Mouse (Mus musculus) neural tube, embryonic 15.5 days (tissue): ENCODE results near the gene 1700084M14Rik. TPM values are rescaled to one million over a fixed set of nuclear protein-coding genes. Genes with fewer than 3 reads are reported as not detected.
"Not testable (repeated sequence)": the region's sequence is repeated elsewhere in the genome, so short reads cannot be mapped to it uniquely, and the experiment has no call there.

Experiments used
- ATAC-seq: fragments of 200-750 bp; cut with Nextera tagmentation; 2 replicates; pipeline ENCODE4 v1.8.0; 2017; ENCODE audit warnings: mild to moderate bottlenecking, moderate TSS enrichment, moderate library complexity; ENCODE audit not compliant: low FRiP score
- H3K27ac ChIP-seq: fragments of 300-500 bp; sonication (generic); replicated peaks from 2 replicates; pipeline ENCODE4 v1.5.1; 2015; ENCODE audit warnings: mild to moderate bottlenecking, inconsistent platforms
- H3K27me3 ChIP-seq: fragments of 300-500 bp; sonication (generic); replicated peaks from 2 replicates; pipeline ENCODE4 v1.6.1; 2015; ENCODE audit warnings: inconsistent platforms
- H3K36me3 ChIP-seq: fragments of 300-500 bp; sonication (generic); 2 replicates; pipeline ENCODE4 v1.6.1; 2015; ENCODE audit warnings: inconsistent platforms
- H3K4me1 ChIP-seq: fragments of 300-500 bp; sonication (generic); 2 replicates; pipeline ENCODE4 v1.6.1; 2015; ENCODE audit warnings: inconsistent platforms
- H3K4me2 ChIP-seq: fragments of 300-500 bp; sonication (generic); 2 replicates; pipeline ENCODE4 v1.6.1; 2015; ENCODE audit warnings: inconsistent platforms, mild to moderate bottlenecking, moderate library complexity
- H3K4me3 ChIP-seq: fragments of 300-500 bp; sonication (generic); replicated peaks from 2 replicates; pipeline ENCODE4 v1.5.1; 2015; ENCODE audit warnings: mild to moderate bottlenecking, inconsistent platforms
- H3K9ac ChIP-seq: fragments of 300-500 bp; sonication (generic); replicated peaks from 2 replicates; pipeline ENCODE4 v1.6.1; 2015; ENCODE audit warnings: mild to moderate bottlenecking, inconsistent platforms
- H3K9me3 ChIP-seq: fragments of 300-500 bp; sonication (generic); replicated peaks from 2 replicates; pipeline ENCODE4 v1.6.1; 2016; ENCODE audit warnings: inconsistent platforms
- WGBS: fragments of 180-500 bp; shearing (Covaris S2); methylation state at CpG from one replicate; pipeline ENCODE4 v1.1.7; 2015; ENCODE audit warnings: mixed read lengths; 5-methylcytosine and 5-hydroxymethylcytosine counted together
- polyA plus RNA-seq: library from polyadenylated mRNA; unstranded; fragments of >200 nt; fragmentation: Nextera tagmentation; extraction: Ambion mirVana; gene quantifications from 2 replicates; pipeline ENCODE4 v1.2.1, GENCODE M21; 2015

Gene 1700084M14Rik
- not detected in 2 replicates for polyA plus RNA-seq

GRCm38 (mm10) chrX:91575811-91576210 is at the start of gene 1700084M14Rik:
TSS of gene 1700084M14Rik (minus strand) at chrX:91575911.
- WGBS, result 83% methylated on average over 3 of the region's 3 CpGs
- H3K9ac ChIP-seq, ATAC-seq, H3K4me2 ChIP-seq, H3K27ac ChIP-seq, H3K4me3 ChIP-seq, H3K27me3 ChIP-seq, H3K36me3 ChIP-seq, H3K9me3 ChIP-seq, H3K4me1 ChIP-seq: not testable (repeated sequence)

Other genes starting within 250 kb of the 1700084M14Rik start
- gene Mageb2, start 244.2 kb downstream of the 1700084M14Rik start, polyA plus RNA-seq, result not detected in 2 replicates
- not detected in 2 replicates for gene Gm5072, start 183.4 kb downstream of the 1700084M14Rik start, polyA plus RNA-seq
- not detected in 2 replicates for gene Gm8914, start 95.8 kb downstream of the 1700084M14Rik start, polyA plus RNA-seq
- not detected in 2 replicates for gene Gm14781, start 56.3 kb upstream of the 1700084M14Rik start, polyA plus RNA-seq
- gene Mageb5, start 207.1 kb upstream of the 1700084M14Rik start, polyA plus RNA-seq, result not detected in 2 replicates